Mouse (Mus musculus) E14TG2a.4 (cell line): ENCODE results near the gene Dennd4c.

ENCODE experiments used
- H3K27me3 ChIP-seq: 2 replicates; pipeline ENCODE4 v1.6.1; 2014; ENCODE audit warnings: low read length, control low read depth; ENCODE audit not compliant: insufficient read depth
- H3K36me3 ChIP-seq: 2 replicates; pipeline ENCODE4 v1.6.1; 2014; ENCODE audit warnings: low read length, control low read depth; ENCODE audit not compliant: insufficient read depth
- H3K4me1 ChIP-seq: replicated peaks from 2 replicates; pipeline ENCODE4 v1.6.1; 2014; ENCODE audit warnings: low read depth, low read length, control low read depth
- H3K4me3 ChIP-seq: replicated peaks from 2 replicates; pipeline ENCODE4 v1.5.1; 2014; ENCODE audit warnings: mild to moderate bottlenecking, low read length
- H3K9me3 ChIP-seq: 2 replicates; pipeline ENCODE4 v1.6.1; 2014; ENCODE audit warnings: low read length, control low read depth
- CTCF ChIP-seq: conservative IDR thresholded peaks from 2 replicates; pipeline ENCODE4 v1.5.1; 2014; ENCODE audit warnings: low read length
- NANOG ChIP-seq: IDR thresholded peaks from 2 replicates; pipeline ENCODE4 v1.6.1; 2014; ENCODE audit warnings: borderline replicate concordance, low read length, mixed read lengths
- POU5F1 ChIP-seq: IDR thresholded peaks from 2 replicates; pipeline ENCODE4 v1.6.1; 2014; ENCODE audit warnings: low read length, borderline replicate concordance

Gene Dennd4c

GRCm38 (mm10) chr4:86748336-86749291, at the start of gene Dennd4c:
Dennd4c (plus strand) TSS chr4:86748555.
- no peaks in the 10 kb centered on the region for H3K9me3 ChIP-seq
- H3K4me1 ChIP-seq, result peaks cover 37% of the 10 kb centered on the region
- 0 out of 2 replicates have a peak, but pooled peaks cover 4% of the 10 kb centered on the region for H3K27me3 ChIP-seq
- H3K36me3 ChIP-seq, result no peaks in the 10 kb centered on the region
- no peak for TF ChIP-seq POU5F1
- TF ChIP-seq CTCF, result no peak
- no peak for TF ChIP-seq NANOG
- peak within 1 kb of the TSS; percentile 99 for H3K4me3 ChIP-seq

- Histone ChIP-seq H3K27me3 (no peaks in the 10 kb centered on the region), H3K36me3 (no peaks in the 10 kb centered on the region), H3K4me3 (no peak overlapping the region), H3K9me3 (no peaks in the 10 kb centered on the region; the same call in 1 of the 2 replicates), H3K4me1 (no peaks in the 10 kb centered on the region; the same call in 1 of the 2 replicates)
- TF ChIP-seq NANOG (no peak), POU5F1 (no peak), CTCF (no peak)
Measured at GRCm38 (mm10) chr4:86699161-86699865, 49.0 kb upstream of the Dennd4c start.

- Histone ChIP-seq H3K27me3 (no peaks in the 10 kb centered on the region), H3K4me3 (no peak overlapping the region), H3K4me1 (peaks cover 30% of the 10 kb centered on the region), H3K9me3 (no peaks in the 10 kb centered on the region; the same call in 1 of the 2 replicates), H3K36me3 (no peaks in the 10 kb centered on the region)
- no peak for TF ChIP-seq CTCF
- TF ChIP-seq NANOG, result no peak
- no peak for TF ChIP-seq POU5F1
Measured at GRCm38 (mm10) chr4:86708801-86709200, 39.6 kb upstream of the Dennd4c start.

GRCm38 (mm10) chr4:86710034-86710650, 38.2 kb upstream of the Dennd4c start:
- TF ChIP-seq CTCF (no peak), POU5F1 (no peak), NANOG (no peak)
- no peaks in the 10 kb centered on the region for H3K27me3 ChIP-seq
- no peaks in the 10 kb centered on the region for H3K9me3 ChIP-seq
- no peak overlapping the region for H3K4me3 ChIP-seq
- no peaks in the 10 kb centered on the region for H3K36me3 ChIP-seq
- H3K4me1 ChIP-seq, result peaks cover 30% of the 10 kb centered on the region

- H3K4me3 ChIP-seq, result no peak overlapping the region
- TF ChIP-seq CTCF, result no peak
- TF ChIP-seq POU5F1, result no peak
- TF ChIP-seq NANOG, result no peak
- H3K36me3 ChIP-seq, result no peaks in the 10 kb centered on the region
- no peaks in the 10 kb centered on the region for H3K9me3 ChIP-seq
- H3K4me1 ChIP-seq, result peaks cover 30% of the 10 kb centered on the region
- H3K27me3 ChIP-seq, result no peaks in the 10 kb centered on the region
Measured at GRCm38 (mm10) chr4:86710666-86711215, 37.6 kb upstream of the Dennd4c start.

- Histone ChIP-seq H3K4me1 (peaks cover 30% of the 10 kb centered on the region), H3K36me3 (no peaks in the 10 kb centered on the region), H3K9me3 (no peaks in the 10 kb centered on the region), H3K27me3 (no peaks in the 10 kb centered on the region), H3K4me3 (no peak overlapping the region)
- TF ChIP-seq CTCF (no peak), POU5F1 (no peak), NANOG (no peak)
Measured at GRCm38 (mm10) chr4:86712751-86713195, 35.6 kb upstream of the Dennd4c start.

GRCm38 (mm10) chr4:86713518-86713917, 34.8 kb upstream of the Dennd4c start:
- TF ChIP-seq NANOG (peak; percentile 63), POU5F1 (no peak)

GRCm38 (mm10) chr4:86715341-86715740, 33.0 kb upstream of the Dennd4c start:
- no peak for TF ChIP-seq NANOG
- no peak for TF ChIP-seq CTCF
- no peak for TF ChIP-seq POU5F1
- no peaks in the 10 kb centered on the region for H3K27me3 ChIP-seq
- no peaks in the 10 kb centered on the region for H3K9me3 ChIP-seq
- no peak overlapping the region for H3K4me3 ChIP-seq
- no peaks in the 10 kb centered on the region for H3K36me3 ChIP-seq
- peaks cover 23% of the 10 kb centered on the region for H3K4me1 ChIP-seq

More at GRCm38 (mm10) chr4:86713518-86713917, 34.8 kb upstream of the Dennd4c start:
- H3K9me3 ChIP-seq, result no peaks in the 10 kb centered on the region
- no peak overlapping the region for H3K4me3 ChIP-seq
- peaks cover 30% of the 10 kb centered on the region for H3K4me1 ChIP-seq
- H3K36me3 ChIP-seq, result no peaks in the 10 kb centered on the region
- no peaks in the 10 kb centered on the region for H3K27me3 ChIP-seq
